Mouse (Mus musculus): ENCODE data around the gene Gm43552.

Gm43552 gene

DNA sequence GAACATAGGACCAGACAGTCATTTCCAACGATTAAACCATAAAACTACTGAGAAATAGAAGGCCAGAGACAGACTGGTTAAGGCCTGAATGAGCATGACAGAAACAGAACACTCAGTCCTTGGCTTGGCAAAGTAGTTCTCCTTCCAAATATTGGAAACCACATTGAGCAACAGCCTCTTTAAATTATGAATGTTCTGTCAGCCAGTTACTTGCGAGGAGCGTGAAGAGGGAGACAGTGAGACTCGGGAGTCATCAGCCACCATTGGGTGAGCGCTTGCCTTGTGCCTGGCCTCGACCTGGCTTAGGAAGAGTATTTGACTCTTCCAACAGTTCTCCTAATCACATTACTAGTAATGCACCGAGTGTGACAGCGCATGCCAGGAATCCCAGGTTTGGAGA, 15.8 kb upstream of the Gm43552 start:
- TF ChIP-seq POU5F1 (IDR thresholded peaks at IDR 0.05; ENCODE audit: borderline replicate concordance, low read length) (no peak), CTCF (conservative IDR thresholded peaks at IDR 0.05; ENCODE audit: low read length) (no peak), NANOG (IDR thresholded peaks at IDR 0.05; ENCODE audit: borderline replicate concordance, low read length) (no peak)
- no peak overlapping the region for H3K4me3 ChIP-seq (replicated peaks; ENCODE audit: low read length)
- peaks cover 11% of the 10 kb centered on the region for H3K4me1 ChIP-seq (replicated peaks; ENCODE audit: low read depth, low read length)
- H3K36me3 ChIP-seq (ENCODE audit: insufficient read depth, low read length) = no peaks in the 10 kb centered on the region
- 0 out of 2 replicates have a peak, but pooled peaks cover 4% of the 10 kb centered on the region for H3K27me3 ChIP-seq (ENCODE audit: insufficient read depth, low read length)
- H3K9me3 ChIP-seq (ENCODE audit: low read length) = no peaks in the 10 kb centered on the region

DNA sequence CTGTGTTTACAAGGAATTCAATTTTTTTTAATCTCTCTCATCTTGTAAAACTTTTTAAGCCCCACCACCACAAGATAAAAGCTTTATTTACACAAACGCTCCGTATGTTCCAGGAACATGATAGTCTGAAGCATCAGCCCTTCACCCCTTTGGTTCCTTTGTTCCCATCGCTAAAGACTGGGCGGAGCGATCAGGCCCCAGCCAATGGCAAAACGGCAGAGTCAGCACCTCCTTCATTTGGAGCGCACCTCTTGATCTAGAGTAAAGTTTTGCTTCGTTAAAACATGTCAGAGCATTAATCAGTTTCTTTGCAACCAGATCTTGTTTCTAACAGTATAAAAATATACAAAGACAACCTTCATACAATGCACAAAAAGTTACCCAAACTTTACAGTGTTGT, 13.2 kb upstream of the Gm43552 start:
- no peak for TF ChIP-seq NANOG (IDR thresholded peaks at IDR 0.05; ENCODE audit: borderline replicate concordance, low read length)
- TF ChIP-seq POU5F1 (IDR thresholded peaks at IDR 0.05; ENCODE audit: borderline replicate concordance, low read length) = no peak
- no peak for TF ChIP-seq CTCF (conservative IDR thresholded peaks at IDR 0.05; ENCODE audit: low read length)

GRCm38 (mm10) chr5:65501407-65501806, 8.8 kb upstream of the Gm43552 start:
- Histone ChIP-seq H3K27me3 (ENCODE audit: insufficient read depth, low read length) (no peaks in the 10 kb centered on the region), H3K9me3 (ENCODE audit: low read length) (no peaks in the 10 kb centered on the region), H3K4me1 (replicated peaks; ENCODE audit: low read depth, low read length) (peaks cover 11% of the 10 kb centered on the region), H3K36me3 (ENCODE audit: insufficient read depth, low read length) (no peaks in the 10 kb centered on the region), H3K4me3 (replicated peaks; ENCODE audit: low read length) (no peak overlapping the region)
- TF ChIP-seq CTCF (conservative IDR thresholded peaks at IDR 0.05; ENCODE audit: low read length) (no peak), NANOG (IDR thresholded peaks at IDR 0.05; ENCODE audit: borderline replicate concordance, low read length) (no peak), POU5F1 (IDR thresholded peaks at IDR 0.05; ENCODE audit: borderline replicate concordance, low read length) (no peak)

More for the DNA sequence above, 13.2 kb upstream of the Gm43552 start:
- H3K4me3 ChIP-seq (replicated peaks; ENCODE audit: low read length) = no peak overlapping the region
- H3K4me1 ChIP-seq (replicated peaks; ENCODE audit: low read depth, low read length) = peaks cover 11% of the 10 kb centered on the region
- no peaks in the 10 kb centered on the region for H3K9me3 ChIP-seq (ENCODE audit: low read length)
- 0 out of 2 replicates have a peak, but pooled peaks cover 4% of the 10 kb centered on the region for H3K27me3 ChIP-seq (ENCODE audit: insufficient read depth, low read length)
- H3K36me3 ChIP-seq (ENCODE audit: insufficient read depth, low read length) = no peaks in the 10 kb centered on the region

- H3K9me3 ChIP-seq (ENCODE audit: low read length) = no peaks in the 10 kb centered on the region
- TF ChIP-seq POU5F1 (IDR thresholded peaks at IDR 0.05; ENCODE audit: borderline replicate concordance, low read length) = no peak
- H3K4me1 ChIP-seq (replicated peaks; ENCODE audit: low read depth, low read length) = peaks cover 8% of the 10 kb centered on the region
- no peak overlapping the region for H3K4me3 ChIP-seq (replicated peaks; ENCODE audit: low read length)
- no peaks in the 10 kb centered on the region for H3K27me3 ChIP-seq (ENCODE audit: insufficient read depth, low read length)
- H3K36me3 ChIP-seq (ENCODE audit: insufficient read depth, low read length) = no peaks in the 10 kb centered on the region
Measured at GRCm38 (mm10) chr5:65500231-65500630, 7.6 kb upstream of the Gm43552 start.

DNA sequence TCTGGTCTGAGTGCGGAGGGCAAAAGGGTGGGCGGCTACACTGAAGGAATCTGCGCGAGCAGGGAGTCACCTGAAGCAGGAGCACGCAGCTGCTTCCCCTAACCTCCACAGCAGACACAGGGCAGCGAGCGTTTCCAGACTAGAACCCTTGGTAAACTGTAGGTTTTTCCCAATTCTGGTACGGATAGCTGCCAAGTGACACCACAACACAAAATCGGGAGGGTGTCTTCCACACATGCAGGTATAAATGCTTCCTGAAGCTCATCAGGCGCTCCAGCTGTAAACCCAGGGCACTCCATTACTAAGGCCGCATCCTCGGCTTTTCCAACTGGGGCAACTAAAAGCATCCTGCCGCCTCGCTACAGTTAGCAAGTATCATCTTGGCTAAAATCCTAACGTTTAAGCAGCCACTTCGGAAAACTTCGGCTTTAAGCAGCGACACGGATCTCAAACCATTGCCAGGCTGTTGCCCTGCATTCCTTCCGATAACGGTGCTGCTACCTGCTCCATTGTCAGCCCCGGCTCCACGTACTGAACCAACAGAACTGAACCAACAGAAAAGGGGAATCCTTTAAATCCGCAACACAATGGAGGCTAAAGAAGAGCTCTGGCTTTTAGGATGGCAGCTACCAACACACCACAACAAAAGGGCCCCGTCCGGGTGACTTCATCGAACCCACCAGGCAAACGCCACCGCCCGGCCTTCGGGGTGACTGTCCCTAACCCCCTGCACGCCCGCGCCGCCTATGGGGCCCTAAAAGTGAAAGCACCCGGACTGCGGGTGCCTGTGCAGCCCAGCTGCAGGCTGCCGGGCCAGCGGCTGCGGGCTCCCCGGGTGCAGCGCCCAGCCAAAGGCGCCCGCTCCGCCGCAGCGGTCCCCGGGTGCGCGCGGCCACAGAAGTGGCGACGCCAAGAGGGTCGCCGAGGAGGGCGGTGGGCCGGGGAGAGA, 592 bp downstream of the Gm43552 start:
- Histone ChIP-seq H3K9me3 (ENCODE audit: low read length) (no peaks in the 10 kb centered on the region), H3K4me1 (replicated peaks; ENCODE audit: low read depth, low read length) (peaks cover 58% of the 10 kb centered on the region), H3K27me3 (ENCODE audit: insufficient read depth, low read length) (peaks cover 10% of the 10 kb centered on the region; the same call in 1 of the 2 replicates), H3K4me3 (replicated peaks; ENCODE audit: low read length) (peak overlapping the region; percentile 91), H3K36me3 (ENCODE audit: insufficient read depth, low read length) (no peaks in the 10 kb centered on the region)
- TF ChIP-seq NANOG (IDR thresholded peaks at IDR 0.05; ENCODE audit: borderline replicate concordance, low read length) = no peak
- TF ChIP-seq CTCF (conservative IDR thresholded peaks at IDR 0.05; ENCODE audit: low read length) = no peak
- TF ChIP-seq POU5F1 (IDR thresholded peaks at IDR 0.05; ENCODE audit: borderline replicate concordance, low read length) = no peak

- H3K4me3 ChIP-seq (replicated peaks; ENCODE audit: low read length) = no peak overlapping the region
- no peaks in the 10 kb centered on the region for H3K9me3 ChIP-seq (ENCODE audit: low read length)
- H3K27me3 ChIP-seq (ENCODE audit: insufficient read depth, low read length) = peaks cover 10% of the 10 kb centered on the region; the same call in 1 of the 2 replicates
- no peak for TF ChIP-seq NANOG (IDR thresholded peaks at IDR 0.05; ENCODE audit: borderline replicate concordance, low read length)
- TF ChIP-seq CTCF (conservative IDR thresholded peaks at IDR 0.05; ENCODE audit: low read length) = no peak
- no peak for TF ChIP-seq POU5F1 (IDR thresholded peaks at IDR 0.05; ENCODE audit: borderline replicate concordance, low read length)
- peaks cover 71% of the 10 kb centered on the region for H3K4me1 ChIP-seq (replicated peaks; ENCODE audit: low read depth, low read length)
- H3K36me3 ChIP-seq (ENCODE audit: insufficient read depth, low read length) = no peaks in the 10 kb centered on the region
Measured at GRCm38 (mm10) chr5:65489830-65490229, 2.8 kb downstream of the Gm43552 start.

- H3K4me1 ChIP-seq (replicated peaks; ENCODE audit: low read depth, low read length) = peaks cover 72% of the 10 kb centered on the region
- no peaks in the 10 kb centered on the region for H3K36me3 ChIP-seq (ENCODE audit: insufficient read depth, low read length)
- peak overlapping the region; percentile 24 for H3K4me3 ChIP-seq (replicated peaks; ENCODE audit: low read length)
- H3K9me3 ChIP-seq (ENCODE audit: low read length) = no peaks in the 10 kb centered on the region
- peaks cover 7% of the 10 kb centered on the region; the same call in 1 of the 2 replicates for H3K27me3 ChIP-seq (ENCODE audit: insufficient read depth, low read length)
- TF ChIP-seq POU5F1 (IDR thresholded peaks at IDR 0.05; ENCODE audit: borderline replicate concordance, low read length) (no peak), CTCF (conservative IDR thresholded peaks at IDR 0.05; ENCODE audit: low read length) (no peak), NANOG (IDR thresholded peaks at IDR 0.05; ENCODE audit: borderline replicate concordance, low read length) (no peak)
Measured at GRCm38 (mm10) chr5:65488725-65489124, 3.9 kb downstream of the Gm43552 start.

DNA sequence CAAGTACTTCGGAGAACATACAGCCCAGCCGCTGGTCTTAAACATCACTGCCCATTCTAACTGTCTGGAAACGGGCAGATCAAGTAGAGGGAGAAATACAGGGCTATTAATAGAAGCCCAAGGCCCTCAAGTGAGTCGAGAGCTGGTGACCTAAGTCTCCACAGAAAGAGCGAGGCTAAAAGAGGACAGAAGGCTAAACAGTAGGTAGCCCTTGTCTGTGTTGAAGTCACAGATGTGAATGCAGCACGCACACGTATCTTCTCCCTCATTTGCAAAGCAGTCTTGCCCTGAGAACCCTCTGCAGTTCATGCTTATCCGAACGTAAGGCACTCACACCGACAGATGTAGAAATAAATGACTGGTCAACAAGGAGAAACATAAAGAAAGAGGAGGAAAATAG, 5.3 kb downstream of the Gm43552 start:
- Histone ChIP-seq H3K9me3 (ENCODE audit: low read length) (no peaks in the 10 kb centered on the region), H3K4me1 (replicated peaks; ENCODE audit: low read depth, low read length) (peaks cover 64% of the 10 kb centered on the region)
- TF ChIP-seq POU5F1 (IDR thresholded peaks at IDR 0.05; ENCODE audit: borderline replicate concordance, low read length) (no peak), CTCF (conservative IDR thresholded peaks at IDR 0.05; ENCODE audit: low read length) (no peak), NANOG (IDR thresholded peaks at IDR 0.05; ENCODE audit: borderline replicate concordance, low read length) (no peak)

More for the DNA sequence above, 5.3 kb downstream of the Gm43552 start:
- H3K27me3 ChIP-seq (ENCODE audit: insufficient read depth, low read length) = 0 out of 2 replicates have a peak, but pooled peaks cover 4% of the 10 kb centered on the region
- H3K36me3 ChIP-seq (ENCODE audit: insufficient read depth, low read length) = no peaks in the 10 kb centered on the region
- H3K4me3 ChIP-seq (replicated peaks; ENCODE audit: low read length) = no peak overlapping the region
